Mouse (Mus musculus): ENCODE results near the gene Serpind1.

- TF ChIP-seq CTCF (IDR thresholded peaks at IDR 0.05) (no peak), EP300 (IDR thresholded peaks at IDR 0.05) (no peak)
Observed at GRCm38 (mm10) chr16:17321481-17321880, 9.7 kb upstream of the Serpind1 start.

Measured in lung, postnatal 0 days (tissue).